Mouse (Mus musculus) bone marrow macrophage, adult 2 months (primary cell): Measurements from ENCODE around the gene Olfr1361.

ENCODE experiments used
- CTCF ChIP-seq: IDR thresholded peaks from 2 replicates; pipeline ENCODE4 v1.5.1; 2012; ENCODE audit warnings: low read depth, mild to moderate bottlenecking, low read length, moderate library complexity
- POLR2A ChIP-seq: IDR thresholded peaks from 2 replicates; pipeline ENCODE4 v1.6.1; 2012; ENCODE audit warnings: mild to moderate bottlenecking, low read depth, low read length, borderline replicate concordance

GRCm38 (mm10) chr13:21642418-21642817 is 20.8 kb downstream of the Olfr1361 start, which contains the start of gene Olfr11:
- no peak for TF ChIP-seq POLR2A
- TF ChIP-seq CTCF, result no peak
